Mouse (Mus musculus) CD4-positive, CD25-positive, alpha-beta regulatory T cell, adult 4 months (primary cell): ENCODE measurements around the gene Pheta1. TPM values are rescaled to one million over a fixed set of nuclear protein-coding genes. Genes with fewer than 3 reads are reported as not detected.

Experiments used
- ATAC-seq: one replicate; pipeline ENCODE4 v1.8.0; 2017
- polyA plus RNA-seq, 2 experiments: library from polyadenylated mRNA; unstranded; fragments of 100-300 nt; shearing (Covaris generic); gene quantifications; one replicate each; pipeline ENCODE4 v1.2.1; 2017

Pheta1 gene
- polyA plus RNA-seq, 2 experiments from 2014 or later, result 0.47 to 0.86 TPM

DNA sequence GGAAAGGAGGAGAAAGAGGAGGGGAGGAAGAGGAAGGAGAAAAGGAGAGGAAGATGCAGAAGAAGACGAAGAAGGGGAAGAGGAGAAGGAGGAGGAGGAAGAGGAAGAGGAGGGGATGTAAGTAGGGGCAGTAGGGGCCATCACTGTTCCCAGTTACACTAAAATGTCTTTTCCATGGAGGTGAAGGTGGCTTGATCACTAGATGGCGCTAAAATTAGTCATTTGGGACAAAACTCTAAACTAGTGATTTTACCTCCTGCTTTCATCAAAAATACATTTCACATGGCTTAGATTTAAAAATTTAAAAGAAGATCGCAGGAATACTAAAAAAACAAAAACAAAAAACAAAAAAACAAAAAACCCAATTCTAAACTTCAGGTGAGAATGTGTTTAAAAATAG, 44.8 kb downstream of the Pheta1 start:
- no peak for ATAC-seq

DNA sequence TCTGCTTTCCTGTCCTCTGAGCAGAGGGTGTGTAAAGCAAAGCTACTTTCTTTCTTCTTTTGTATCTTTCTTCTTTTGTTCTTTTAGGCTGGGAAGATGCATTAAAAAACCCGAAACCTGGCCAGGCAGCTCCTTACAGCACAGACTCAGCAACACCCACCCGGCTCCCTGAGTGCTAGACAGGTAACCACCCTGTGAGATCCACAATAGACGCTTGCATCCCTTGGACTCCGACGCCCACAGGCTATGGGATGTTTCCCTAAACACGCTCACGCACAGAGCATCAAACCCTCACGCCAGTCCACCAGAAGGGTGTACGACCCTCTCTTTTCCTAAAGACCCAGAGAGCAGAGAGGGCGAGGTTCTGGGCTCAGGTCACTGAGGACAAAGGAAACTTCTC, 45.9 kb downstream of the Pheta1 start:
- no peak for ATAC-seq

DNA sequence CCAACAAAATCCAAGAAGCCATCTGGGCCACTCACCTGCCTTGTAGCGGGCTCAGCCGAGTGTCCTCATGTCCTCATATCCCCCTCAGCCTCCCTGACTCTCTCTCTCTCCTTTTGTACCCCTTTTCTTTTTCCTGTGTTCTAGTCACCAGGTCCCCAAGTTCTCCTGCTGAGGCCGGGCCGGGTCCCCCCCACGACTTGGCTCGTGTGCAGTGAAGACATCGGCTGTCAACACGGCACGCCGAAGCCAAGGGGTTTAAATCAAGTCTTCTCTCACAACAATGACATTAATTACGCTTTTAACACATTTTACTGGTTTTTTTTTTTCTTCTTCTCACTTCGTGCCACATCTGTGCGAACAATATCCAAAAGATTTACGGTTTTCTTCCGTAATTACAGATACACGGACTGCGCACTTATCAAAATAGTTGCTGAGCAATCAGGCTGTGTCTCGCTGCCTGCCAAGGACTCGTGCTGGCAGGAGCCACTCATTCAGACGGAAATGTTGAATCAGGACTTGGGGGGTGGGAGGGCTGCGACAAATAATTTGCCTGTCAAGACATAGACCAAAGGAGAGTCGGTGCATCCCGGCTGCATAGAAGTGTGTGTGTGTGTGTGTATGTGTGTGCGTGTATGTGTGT, 46.5 kb downstream of the Pheta1 start:
- no peak for ATAC-seq

DNA sequence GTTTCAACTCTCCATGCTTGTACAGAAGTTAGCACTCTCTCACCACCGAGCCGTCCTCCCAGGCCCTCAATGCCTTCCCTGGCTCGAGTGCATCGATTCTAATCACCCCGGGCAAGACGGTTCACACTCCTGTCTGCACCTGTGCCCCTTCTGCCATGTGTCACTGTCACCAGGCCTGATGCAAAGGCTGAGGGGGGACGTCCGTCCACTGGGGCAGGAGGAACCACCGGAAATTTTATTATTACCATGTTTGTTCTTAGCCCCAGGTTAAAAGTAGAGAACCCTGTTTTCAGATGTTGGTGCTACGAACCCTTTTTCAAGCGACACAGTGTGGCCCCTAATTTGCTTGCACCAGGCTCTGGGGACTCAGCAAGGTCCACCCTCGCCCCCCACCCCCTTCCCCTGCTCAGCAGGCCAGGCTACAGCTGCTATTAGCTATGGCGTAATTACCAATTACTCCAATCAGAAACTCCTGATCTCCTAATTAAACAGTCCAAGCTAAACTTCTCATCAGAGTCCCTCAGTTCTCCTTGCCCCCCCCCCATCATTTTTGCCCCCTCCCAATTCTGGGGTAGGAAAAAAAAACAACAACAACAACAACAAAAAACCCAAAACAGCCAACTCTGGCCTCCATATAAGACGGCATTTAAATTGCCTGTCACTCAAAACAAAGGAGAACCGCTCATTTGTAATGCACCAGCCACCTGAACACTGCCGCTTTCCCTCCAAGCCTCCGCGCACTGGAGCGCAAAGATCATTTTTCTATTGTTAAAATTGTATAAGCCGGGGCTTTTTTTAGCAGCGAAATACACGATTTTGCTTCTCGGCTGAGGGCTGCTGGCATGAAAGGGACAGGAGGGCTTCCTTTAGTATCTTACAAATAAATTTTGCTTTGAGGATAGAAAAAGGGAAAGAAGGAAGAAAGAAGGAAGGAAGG, 54.3 kb downstream of the Pheta1 start:
- no peak for ATAC-seq

Other genes with a start within 250 kb of the Pheta1 start
- 1 to 10 TPM; 3.1 to 4.7 TPM for gene Acad12, start 230.0 kb upstream of the Pheta1 start, polyA plus RNA-seq
- gene Acad10, start 188.5 kb upstream of the Pheta1 start, polyA plus RNA-seq, result 1 to 10 TPM; 6.2 to 7.0 TPM
- 10 to 100 TPM in 1 of 2 experiments, 1 to 10 TPM in 1; 8.0 to 13.6 TPM for gene Brap, start 188.4 kb upstream of the Pheta1 start, polyA plus RNA-seq
- gene Atxn2, start 137.6 kb upstream of the Pheta1 start, polyA plus RNA-seq, result 10 to 100 TPM; 27.0 to 41.6 TPM
- 10 to 100 TPM; 10.2 to 12.1 TPM for gene Sh2b3, start 11.3 kb upstream of the Pheta1 start, polyA plus RNA-seq
- under 1 TPM in 1 of 2 experiments, not detected in 1; 0.15 TPM for gene Cux2, start 201.1 kb downstream of the Pheta1 start, polyA plus RNA-seq